Mouse (Mus musculus) limb, embryonic 12.5 days (tissue): ENCODE measurements at regions not wholly inside any gene's neighbourhood (a gene's known extent, or its start where the extent isn't known, plus 50 kb on each side); places are given as distances from the start of the nearest gene placed in this dataset.

Source experiments
- ATAC-seq: fragments of 200-750 bp; cut with Nextera tagmentation; 2 replicates; pipeline ENCODE4 v1.8.0; 2017; ENCODE audit warnings: low read depth, moderate TSS enrichment; ENCODE audit not compliant: insufficient number of reproducible peaks, insufficient read depth, low FRiP score, low TSS enrichment
- H3K27ac ChIP-seq: fragments of 300-500 bp; sonication (generic); 2 replicates; pipeline ENCODE4 v1.5.1; 2016; ENCODE audit warnings: mild to moderate bottlenecking, moderate library complexity
- H3K27me3 ChIP-seq: fragments of 300-500 bp; sonication (generic); 2 replicates; pipeline ENCODE4 v1.6.1; 2016; ENCODE audit warnings: mild to moderate bottlenecking, moderate library complexity
- H3K36me3 ChIP-seq: fragments of 300-500 bp; sonication (generic); 2 replicates; pipeline ENCODE4 v1.6.1; 2016; ENCODE audit warnings: mild to moderate bottlenecking, moderate library complexity
- H3K4me1 ChIP-seq: fragments of 300-500 bp; sonication (generic); replicated peaks from 2 replicates; pipeline ENCODE4 v1.6.1; 2016
- H3K4me2 ChIP-seq: fragments of 300-500 bp; sonication (generic); 2 replicates; pipeline ENCODE4 v1.6.1; 2016; ENCODE audit warnings: mild to moderate bottlenecking, moderate library complexity
- H3K4me3 ChIP-seq: fragments of 300-500 bp; sonication (generic); replicated peaks from 2 replicates; pipeline ENCODE4 v1.5.1; 2016; ENCODE audit warnings: mild to moderate bottlenecking
- H3K9ac ChIP-seq: fragments of 300-500 bp; sonication (generic); replicated peaks from 2 replicates; pipeline ENCODE4 v1.6.1; 2016; ENCODE audit warnings: mild to moderate bottlenecking, moderate library complexity
- H3K9me3 ChIP-seq: fragments of 300-500 bp; sonication (generic); 2 replicates; pipeline ENCODE4 v1.6.1; 2016; ENCODE audit warnings: mild to moderate bottlenecking, moderate library complexity
- WGBS: fragments of 180-500 bp; shearing (Covaris S2); methylation state at CpG from one replicate; pipeline ENCODE4 v1.1.7; 2016; 5-methylcytosine and 5-hydroxymethylcytosine counted together

DNA sequence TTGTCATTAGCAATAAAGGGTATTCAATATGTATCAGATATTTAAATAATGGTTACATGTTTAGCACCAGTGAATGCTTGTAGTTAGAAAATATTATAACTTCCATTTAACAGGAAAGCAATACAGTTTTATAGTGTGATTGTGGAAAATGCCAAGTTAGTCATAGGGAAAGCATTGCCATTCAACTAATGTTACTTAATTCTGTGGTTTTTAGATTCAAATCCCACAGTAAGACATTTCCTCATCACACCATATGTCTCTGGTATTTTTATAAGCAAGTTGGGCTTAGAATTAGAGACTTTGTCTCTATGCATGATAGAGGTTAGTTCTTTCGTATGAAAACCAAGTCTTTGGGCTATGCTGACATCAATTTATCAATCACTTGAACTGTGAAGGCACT, 133.0 kb downstream of the Prr30 start:
- H3K27me3 ChIP-seq = no peaks in the 10 kb centered on the region
- 81% methylated on average over 1 of the region's 1 CpGs for WGBS
- H3K4me2 ChIP-seq = no peak overlapping the region
- no peak overlapping the region for H3K9ac ChIP-seq
- H3K36me3 ChIP-seq = no peaks in the 10 kb centered on the region
- H3K4me3 ChIP-seq = no peak overlapping the region
- no peaks in the 10 kb centered on the region for H3K9me3 ChIP-seq
- H3K4me1 ChIP-seq = peaks cover 7% of the 10 kb centered on the region; the same call in 1 of the 2 replicates
- H3K27ac ChIP-seq = no peak overlapping the region
- ATAC-seq = no peak

DNA sequence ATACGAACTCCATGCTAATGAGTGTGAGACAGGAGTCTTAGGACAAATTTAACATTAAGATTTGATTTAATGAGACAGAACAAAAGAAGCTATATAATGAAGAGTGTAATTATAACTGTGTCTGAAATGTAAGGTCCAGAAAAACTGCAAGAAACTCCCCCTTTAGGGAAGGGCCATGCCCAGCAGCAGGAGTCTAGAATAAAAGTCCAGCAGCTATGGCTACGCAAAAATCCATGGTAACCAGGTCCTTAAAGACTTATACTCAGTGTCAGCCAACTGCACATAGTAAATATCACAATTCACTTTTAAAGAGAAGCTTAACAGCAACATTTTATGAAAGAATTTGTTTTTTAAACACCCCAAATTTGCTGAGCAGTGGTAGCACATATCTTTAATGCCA, 143.3 kb downstream of the Prr30 start:
- Histone ChIP-seq H3K4me2 (no peak overlapping the region), H3K36me3 (no peaks in the 10 kb centered on the region), H3K9me3 (no peaks in the 10 kb centered on the region), H3K4me1 (peaks cover 18% of the 10 kb centered on the region; the same call in 1 of the 2 replicates), H3K27ac (no peak overlapping the region), H3K27me3 (no peaks in the 10 kb centered on the region), H3K9ac (no peak overlapping the region), H3K4me3 (no peak overlapping the region)
- ATAC-seq = no peak
- WGBS = 57% methylated on average over 2 of the region's 2 CpGs

DNA sequence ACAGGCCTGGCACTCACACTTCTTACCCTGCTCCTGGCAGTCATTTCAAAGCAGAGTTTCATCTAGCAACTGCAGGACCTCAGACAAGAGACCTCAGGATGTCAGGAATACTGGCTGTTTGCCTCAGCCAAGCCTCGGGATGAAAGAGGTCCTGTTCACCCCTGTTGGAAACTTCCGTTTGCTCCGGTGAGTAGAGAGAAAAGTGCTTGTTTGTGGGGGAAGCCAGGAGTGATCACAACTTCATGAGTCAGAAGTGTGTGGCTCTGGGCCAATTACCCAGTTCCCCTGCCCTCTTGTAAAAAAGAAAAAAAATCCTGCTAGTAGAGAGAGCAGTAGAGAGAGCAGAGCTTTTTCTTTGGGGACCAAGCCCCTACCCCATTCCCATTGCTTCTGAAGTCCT, 144.2 kb downstream of the Prr30 start:
- no peak overlapping the region for H3K9ac ChIP-seq
- WGBS = 15% methylated on average over 3 of the region's 3 CpGs
- H3K36me3 ChIP-seq = no peaks in the 10 kb centered on the region
- 0 out of 2 replicates have a peak overlapping the region, but pooled peaks have one; percentile 11 for H3K4me2 ChIP-seq
- H3K27me3 ChIP-seq = no peaks in the 10 kb centered on the region
- no peak overlapping the region for H3K4me3 ChIP-seq
- peaks cover 20% of the 10 kb centered on the region; the same call in 1 of the 2 replicates for H3K4me1 ChIP-seq
- peak overlapping the region; percentile 74 for H3K27ac ChIP-seq
- no peaks in the 10 kb centered on the region for H3K9me3 ChIP-seq
- ATAC-seq = peak; percentile 80

DNA sequence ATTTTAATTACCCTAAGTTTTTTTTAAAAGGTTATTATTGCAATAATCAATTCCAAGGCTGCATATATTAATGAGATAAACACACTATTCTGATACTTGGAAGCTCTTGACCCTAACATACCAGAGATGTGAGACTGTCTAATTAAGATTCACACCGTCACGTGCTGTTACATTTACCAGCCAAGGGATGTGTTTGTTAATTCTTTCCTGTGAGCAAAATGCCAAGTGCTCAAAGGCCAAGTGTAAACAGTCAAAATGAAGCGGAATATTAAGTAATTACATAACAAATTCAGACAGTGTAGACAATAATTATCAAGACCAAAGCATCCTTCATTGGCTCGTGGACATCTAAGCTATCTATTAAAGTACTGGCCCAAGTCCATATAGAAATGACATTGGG, 145.3 kb downstream of the Prr30 start:
- Histone ChIP-seq H3K4me2 (no peak overlapping the region), H3K27me3 (no peaks in the 10 kb centered on the region), H3K9ac (no peak overlapping the region), H3K4me1 (peaks cover 13% of the 10 kb centered on the region; the same call in 1 of the 2 replicates), H3K4me3 (no peak overlapping the region), H3K36me3 (no peaks in the 10 kb centered on the region), H3K9me3 (no peaks in the 10 kb centered on the region), H3K27ac (no peak overlapping the region)
- ATAC-seq = no peak
- whole genome bisulfite sequencing = 72% methylated on average over 4 of the region's 4 CpGs

DNA sequence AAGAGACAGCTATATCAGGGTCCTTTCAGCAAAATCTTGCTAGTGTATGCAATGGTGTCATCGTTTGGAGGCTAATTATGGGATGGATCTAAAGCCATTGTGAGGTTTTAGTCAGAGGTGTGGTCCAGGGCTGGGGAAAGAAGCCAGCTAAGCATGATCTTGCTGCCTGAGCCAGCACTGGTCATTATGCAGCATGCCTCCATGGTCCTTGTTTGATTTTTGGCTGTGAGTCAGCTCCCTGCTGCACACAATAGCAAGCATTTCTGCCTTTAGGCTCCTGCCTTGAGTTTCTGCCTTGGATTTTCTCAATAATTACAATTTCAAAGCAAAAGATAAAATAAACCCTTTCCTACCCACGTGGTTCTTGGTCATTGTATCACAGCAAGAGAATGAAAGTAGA, 147.4 kb downstream of the Prr30 start:
- ATAC-seq = no peak
- Histone ChIP-seq H3K4me2 (no peak overlapping the region), H3K4me3 (no peak overlapping the region), H3K36me3 (no peaks in the 10 kb centered on the region), H3K27me3 (no peaks in the 10 kb centered on the region), H3K4me1 (peaks cover 13% of the 10 kb centered on the region; the same call in 1 of the 2 replicates), H3K9ac (no peak overlapping the region), H3K27ac (no peak overlapping the region), H3K9me3 (no peaks in the 10 kb centered on the region)
- WGBS = 74% methylated on average over 2 of the region's 2 CpGs

DNA sequence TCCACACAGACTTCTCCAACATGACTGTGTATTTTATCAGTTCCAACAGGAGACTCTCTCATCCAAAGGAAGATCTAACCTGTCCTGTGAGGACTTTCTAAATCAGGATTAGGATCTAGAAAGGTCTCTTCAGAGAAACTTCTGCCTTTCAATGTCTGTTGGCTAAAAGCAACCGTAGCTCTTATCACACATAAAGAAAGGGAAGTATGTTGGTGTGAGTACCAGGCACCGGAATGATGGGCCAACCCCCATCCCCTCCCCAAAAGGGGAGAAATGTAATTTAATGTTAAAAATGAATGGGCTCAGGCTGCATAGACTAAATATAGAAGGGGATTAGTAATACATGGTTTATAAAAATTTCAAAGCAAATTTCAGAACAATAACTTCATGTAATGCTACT, 149.9 kb downstream of the Prr30 start:
- H3K9me3 ChIP-seq = no peaks in the 10 kb centered on the region
- peaks cover 6% of the 10 kb centered on the region; the same call in 1 of the 2 replicates for H3K4me1 ChIP-seq
- no peak overlapping the region for H3K4me3 ChIP-seq
- H3K36me3 ChIP-seq = no peaks in the 10 kb centered on the region
- no peak for ATAC-seq
- H3K9ac ChIP-seq = no peak overlapping the region
- H3K27ac ChIP-seq = no peak overlapping the region
- no peaks in the 10 kb centered on the region for H3K27me3 ChIP-seq
- 90% methylated on average over 2 of the region's 2 CpGs for WGBS
- no peak overlapping the region for H3K4me2 ChIP-seq

DNA sequence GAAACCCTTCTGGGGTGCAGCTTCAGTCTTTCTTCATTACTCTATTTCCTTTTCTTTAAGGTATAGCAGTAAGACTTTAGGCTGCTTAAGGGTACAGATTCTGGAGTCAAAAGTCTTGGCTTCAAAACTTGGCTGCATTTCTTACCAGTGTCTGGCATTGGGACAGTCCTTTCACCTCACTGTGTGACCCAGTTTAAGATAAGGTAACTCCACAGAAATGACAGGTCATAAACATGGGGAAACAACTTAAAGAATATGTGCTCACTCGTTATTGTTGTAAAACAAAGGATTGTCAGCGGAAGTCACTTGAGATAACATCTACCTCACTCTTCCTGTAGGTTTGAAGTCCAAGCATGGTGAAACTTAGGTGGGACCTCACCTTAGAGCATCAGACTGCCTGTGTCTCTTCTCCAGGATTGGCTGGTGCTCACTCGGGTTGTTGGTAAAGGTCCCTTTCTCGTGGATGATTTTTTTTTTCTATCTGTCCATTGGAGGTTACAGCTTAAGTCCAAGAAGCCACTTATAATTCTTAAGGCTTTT, 150.4 kb downstream of the Prr30 start:
- no peaks in the 10 kb centered on the region for H3K9me3 ChIP-seq
- WGBS = 85% methylated on average over 4 of the region's 4 CpGs
- no peak overlapping the region for H3K4me3 ChIP-seq
- no peak overlapping the region for H3K9ac ChIP-seq
- no peaks in the 10 kb centered on the region for H3K36me3 ChIP-seq
- H3K27me3 ChIP-seq = no peaks in the 10 kb centered on the region
- H3K4me1 ChIP-seq = peaks cover 5% of the 10 kb centered on the region; the same call in 1 of the 2 replicates
- H3K27ac ChIP-seq = no peak overlapping the region
- no peak for ATAC-seq
- no peak overlapping the region for H3K4me2 ChIP-seq

DNA sequence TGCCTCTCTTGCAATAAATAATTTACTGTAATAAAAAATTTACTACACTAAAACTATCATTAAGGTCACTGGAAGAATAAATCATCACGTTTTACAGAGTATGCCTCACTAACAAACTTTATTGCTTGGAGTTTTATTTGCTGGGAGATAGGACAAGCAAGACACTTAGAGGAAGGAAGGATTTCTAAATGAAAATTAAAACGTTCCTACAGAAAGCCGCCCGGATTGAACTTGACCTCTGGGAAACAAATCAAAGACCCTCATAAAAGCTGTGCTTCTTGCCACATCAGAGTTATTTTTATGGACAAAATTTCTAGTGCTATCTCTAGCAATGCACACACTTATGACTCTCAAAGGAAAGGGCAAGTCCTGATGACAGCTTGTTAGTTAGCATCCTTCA, 156.6 kb downstream of the Prr30 start:
- Histone ChIP-seq H3K4me2 (no peak overlapping the region), H3K9ac (no peak overlapping the region), H3K27ac (no peak overlapping the region), H3K4me3 (no peak overlapping the region), H3K27me3 (no peaks in the 10 kb centered on the region), H3K4me1 (peaks cover 5% of the 10 kb centered on the region; the same call in 1 of the 2 replicates), H3K36me3 (no peaks in the 10 kb centered on the region), H3K9me3 (no peaks in the 10 kb centered on the region)
- ATAC-seq = no peak
- WGBS = 13% methylated on average over 4 of the region's 4 CpGs

DNA sequence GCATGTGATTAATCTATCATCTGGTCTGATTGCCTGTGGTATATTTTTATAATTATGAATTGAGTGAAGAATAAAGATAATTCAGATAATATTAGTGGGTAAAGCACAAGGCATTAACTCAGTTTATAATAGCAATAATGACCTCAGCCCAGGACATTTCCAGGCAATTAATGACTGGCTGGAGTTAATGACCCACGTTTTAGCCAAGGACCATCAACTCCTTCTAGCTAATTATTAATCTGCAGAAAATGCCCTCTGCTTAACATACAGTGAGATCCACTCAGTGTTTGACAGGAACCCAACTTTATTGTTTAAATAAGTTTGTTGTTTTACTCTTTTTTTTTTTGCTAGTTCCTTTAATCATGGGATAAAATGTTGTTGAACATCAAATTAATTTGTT, 199.1 kb downstream of the Prr30 start:
- H3K4me2 ChIP-seq = no peak overlapping the region
- ATAC-seq = no peak
- no peaks in the 10 kb centered on the region for H3K4me1 ChIP-seq
- 27% methylated on average over 1 of the region's 1 CpGs for WGBS
- H3K9ac ChIP-seq = no peak overlapping the region
- no peak overlapping the region for H3K27ac ChIP-seq
- no peaks in the 10 kb centered on the region for H3K9me3 ChIP-seq
- H3K36me3 ChIP-seq = no peaks in the 10 kb centered on the region
- no peak overlapping the region for H3K4me3 ChIP-seq
- H3K27me3 ChIP-seq = no peaks in the 10 kb centered on the region

DNA sequence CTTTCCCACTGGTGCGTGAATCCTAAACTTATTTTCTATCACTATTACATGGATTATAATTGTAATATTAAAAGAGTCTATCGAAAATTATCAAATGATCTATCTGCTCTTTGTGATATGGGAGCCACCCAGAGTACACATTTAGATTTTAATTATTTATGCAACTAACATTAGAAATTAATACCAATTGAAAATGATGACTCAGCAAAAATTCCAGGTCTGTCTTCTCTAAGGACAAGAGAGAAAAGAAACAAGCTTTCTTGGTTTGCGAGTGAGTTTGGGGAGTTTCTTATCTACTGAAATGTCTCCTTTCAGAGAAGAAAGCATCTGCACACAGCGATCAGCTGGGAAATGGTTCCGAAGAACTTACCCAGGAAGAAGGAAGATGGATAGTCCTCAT, 219.4 kb downstream of the Prr30 start:
- H3K36me3 ChIP-seq = no peaks in the 10 kb centered on the region
- 92% methylated on average over 5 of the region's 5 CpGs for WGBS
- H3K27me3 ChIP-seq = no peaks in the 10 kb centered on the region
- no peak overlapping the region for H3K9ac ChIP-seq
- ATAC-seq = no peak
- no peak overlapping the region for H3K4me3 ChIP-seq
- H3K4me1 ChIP-seq = no peaks in the 10 kb centered on the region
- H3K4me2 ChIP-seq = no peak overlapping the region
- H3K9me3 ChIP-seq = no peaks in the 10 kb centered on the region
- H3K27ac ChIP-seq = no peak overlapping the region

DNA sequence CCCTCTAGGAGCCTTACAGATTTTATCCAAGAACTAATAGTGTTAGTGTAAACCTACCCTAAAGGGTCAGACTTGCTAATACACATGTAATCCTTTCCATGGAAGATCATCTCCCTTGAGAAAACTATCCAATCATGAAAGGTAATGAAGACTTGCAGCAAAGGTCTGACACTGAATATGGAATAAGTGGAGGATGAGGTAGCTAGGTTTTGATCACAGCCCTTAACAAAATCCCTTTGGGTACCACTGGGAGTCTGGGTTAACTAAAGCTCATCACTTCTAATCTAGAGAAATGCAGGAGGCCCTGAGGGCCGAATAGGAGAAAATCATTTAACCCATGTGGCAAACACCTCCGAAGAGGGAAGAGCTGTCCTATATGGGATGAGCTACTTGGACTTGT, 221.6 kb downstream of the Prr30 start:
- 84% methylated on average over 2 of the region's 2 CpGs for WGBS

DNA sequence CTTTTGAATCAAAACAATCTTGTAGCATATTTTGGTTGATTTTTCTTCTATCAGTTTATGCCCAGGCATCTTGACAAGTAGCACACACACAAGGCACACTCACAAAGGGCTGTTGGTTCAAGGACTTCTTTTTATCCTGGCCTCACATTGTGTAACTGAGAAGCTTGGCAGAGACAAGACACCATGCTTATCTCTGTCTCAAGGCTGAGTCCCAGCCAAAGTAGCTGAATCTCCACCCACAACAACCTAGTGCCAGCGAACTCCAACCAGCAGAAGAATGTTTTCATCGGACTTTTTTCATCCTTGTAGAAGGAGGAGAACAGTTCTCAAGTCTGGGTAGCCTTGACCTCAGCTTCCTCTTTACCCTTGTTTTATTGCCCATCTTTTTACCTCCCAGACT, 229.2 kb downstream of the Prr30 start:
- Histone ChIP-seq H3K4me2 (no peak overlapping the region), H3K27me3 (no peaks in the 10 kb centered on the region), H3K9me3 (no peaks in the 10 kb centered on the region), H3K4me3 (no peak overlapping the region), H3K27ac (no peak overlapping the region), H3K36me3 (no peaks in the 10 kb centered on the region), H3K9ac (no peak overlapping the region), H3K4me1 (no peaks in the 10 kb centered on the region)
- ATAC-seq = no peak
- WGBS = 83% methylated on average over 2 of the region's 2 CpGs

More for the DNA sequence above, 221.6 kb downstream of the Prr30 start:
- no peak overlapping the region for H3K4me2 ChIP-seq
- no peak overlapping the region for H3K4me3 ChIP-seq
- no peak overlapping the region for H3K9ac ChIP-seq
- H3K36me3 ChIP-seq = no peaks in the 10 kb centered on the region
- H3K4me1 ChIP-seq = no peaks in the 10 kb centered on the region
- no peak for ATAC-seq
- H3K27me3 ChIP-seq = no peaks in the 10 kb centered on the region
- no peak overlapping the region for H3K27ac ChIP-seq
- H3K9me3 ChIP-seq = no peaks in the 10 kb centered on the region
